Mouse (Mus musculus): Measurements from ENCODE around the gene Cad. TPM values are rescaled to one million over a fixed set of nuclear protein-coding genes. Genes with fewer than 3 reads are reported as not detected.

The Cad gene
- 106 and 135 TPM in 2 replicates for total RNA-seq (2012; rRNA removed)
- 43.1 and 44.3 TPM in 2 replicates for total RNA-seq (2014; rRNA removed)
- polyA plus RNA-seq (2012; ENCODE audit: insufficient read length, low read depth), result 108 and 123 TPM in 2 replicates

DNA sequence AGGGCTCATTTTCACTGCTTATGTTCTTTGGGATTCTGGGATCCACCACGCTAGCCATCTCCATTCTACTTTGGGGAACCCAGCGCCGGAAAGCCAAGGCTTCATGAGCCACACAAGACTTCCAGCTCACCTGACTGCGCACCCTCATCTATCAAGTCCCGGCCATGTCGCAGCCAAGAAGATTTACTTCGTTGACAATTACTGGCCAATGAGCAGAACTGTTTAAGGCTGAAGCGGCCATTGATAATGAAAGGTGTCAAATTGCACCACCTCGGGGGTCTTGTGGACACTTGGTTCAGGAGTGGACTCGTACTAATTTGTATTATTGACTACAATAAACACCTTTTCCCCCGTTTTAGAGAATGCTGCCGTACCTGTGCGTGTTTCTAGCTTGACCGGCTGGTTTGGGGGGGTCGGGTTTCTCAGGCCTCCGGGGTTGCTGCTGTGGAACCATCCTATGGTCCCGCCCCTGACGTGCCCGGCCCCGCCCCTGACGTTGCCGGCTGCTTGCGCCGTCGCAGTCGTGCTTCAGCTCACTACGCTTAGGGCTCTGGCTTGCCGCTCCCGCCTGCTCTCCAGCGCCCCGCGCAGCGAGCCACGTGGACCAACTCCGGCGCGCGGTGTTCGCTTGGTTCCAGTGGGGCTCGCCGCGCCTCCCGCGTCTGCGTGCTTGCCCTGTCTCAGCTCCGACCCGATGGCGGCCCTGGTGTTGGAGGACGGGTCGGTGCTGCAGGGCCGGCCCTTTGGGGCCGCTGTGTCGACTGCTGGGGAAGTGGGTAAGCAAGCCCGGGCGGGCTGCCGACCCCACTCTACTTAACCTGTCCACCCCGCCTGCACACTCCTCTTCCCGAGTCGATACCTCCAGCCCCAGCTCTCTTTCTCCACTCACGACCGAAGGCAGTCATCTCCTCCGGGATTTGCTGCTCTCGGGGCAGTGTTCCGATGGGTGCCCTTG, at the start of gene Cad:
Cad (plus strand) TSS at position 520 of the 955 bp plus-strand sequence.
- dilution Hi-C loops (cut with MboI; ENCODE audit: extremely low pct_ligation_motif_present, extremely low pct_unique_long_range_greater_than_20kb, low sequenced_read_pairs), result no loop called here
- DNase-seq (ENCODE audit: extremely low read depth), result peak; percentile 90
- Histone ChIP-seq H3K36me3 (replicated peaks in 1 of 2; ENCODE audit: control insufficient read depth in 1 of 2, insufficient read depth in 1 of 2, low read length in 1 of 2) (peaks cover 25 to 45% of the 10 kb centered on the region in 2 experiments), H3K4me1 (ENCODE audit: control insufficient read depth in 1 of 2, insufficient read depth in 2 of 2) (peaks cover 3 to 35% of the 10 kb centered on the region in 2 experiments; a peak in 2 of 4 replicates), H3K9me3 (replicated peaks; ENCODE audit: low read length) (no peaks in the 10 kb centered on the region), H3K27me3 (replicated peaks) (no peaks in the 10 kb centered on the region), H3K4me2 (ENCODE audit: insufficient read depth, low read depth, poor library complexity, severe bottlenecking) (peak within 1 kb of the TSS; percentile 83), H3K4me3 (replicated peaks in 1 of 3; ENCODE audit: low read depth in 2 of 3, low read length in 2 of 3, poor library complexity in 1 of 3) (peak within 1 kb of the TSS; percentile 82 to 86 (median 82)), H3K27ac (ENCODE audit: insufficient read depth, low read depth) (peak within 1 kb of the TSS; percentile 20; the same call in 1 of the 2 replicates), H3K79me2 (replicated peaks; ENCODE audit: control insufficient read depth, extremely low read depth, insufficient read depth, poor library complexity, severe bottlenecking) (peaks cover 24% of the 10 kb centered on the region), H3K9ac (ENCODE audit: insufficient read depth, low read depth) (peak within 1 kb of the TSS; percentile 52)
- in situ Hi-C loops (cut with MboI; ENCODE audit: low pct_ligation_motif_present, low pct_unique_long_range_greater_than_20kb, low sequenced_read_pairs), result no loop called here
- TF ChIP-seq RCOR1 (conservative IDR thresholded peaks at IDR 0.05; ENCODE audit: low read depth, low read length) (no peak), HCFC1 (IDR thresholded peaks at IDR 0.05; ENCODE audit: low read depth, low read length) (peak; percentile 50), ZC3H11A (IDR thresholded peaks at IDR 0.05; ENCODE audit: low read depth, low read length) (no peak), ZNF384 (IDR thresholded peaks at IDR 0.05; ENCODE audit: low read depth, low read length) (no peak), ETS1 (conservative IDR thresholded peaks at IDR 0.05; ENCODE audit: low read depth, low read length) (no peak), MAFK (IDR thresholded peaks at IDR 0.05; ENCODE audit: insufficient replicate concordance, low read length) (no peak), TCF12 (IDR thresholded peaks at IDR 0.05; ENCODE audit: low read depth, low read length) (peak; percentile 88), USF2 (conservative IDR thresholded peaks at IDR 0.05; ENCODE audit: low read depth, low read length) (no peak), JUN (IDR thresholded peaks at IDR 0.05; ENCODE audit: insufficient read depth, low read depth, low read length) (no peak), USF1 (IDR thresholded peaks at IDR 0.05; ENCODE audit: low read depth, low read length) (peak; percentile 56), PAX5 (IDR thresholded peaks at IDR 0.05; ENCODE audit: low read length) (no peak), TBP (conservative IDR thresholded peaks at IDR 0.05; ENCODE audit: low read depth, low read length) (0 out of 2 replicates have a peak, but pooled peaks have one; percentile 46), CHD2 (IDR thresholded peaks at IDR 0.05; ENCODE audit: low read length) (no peak), CHD1 (IDR thresholded peaks at IDR 0.05; ENCODE audit: low read depth, low read length) (no peak), SMC3 (IDR thresholded peaks at IDR 0.05; ENCODE audit: low read depth, low read length) (no peak), NELFE (IDR thresholded peaks at IDR 0.05; ENCODE audit: low read depth, low read length) (peak; percentile 90), MAX (IDR thresholded peaks at IDR 0.05; ENCODE audit: low read length) (peak; percentile 97), MAZ (IDR thresholded peaks at IDR 0.05; ENCODE audit: low read depth, low read length) (no peak), POLR2A (IDR thresholded peaks at IDR 0.05; ENCODE audit: low read depth, low read length) (peak; percentile 95), GABPA (IDR thresholded peaks at IDR 0.05; ENCODE audit: insufficient replicate concordance, low read depth, low read length) (no peak), ZMIZ1 (IDR thresholded peaks at IDR 0.05; ENCODE audit: low read depth, low read length) (peak; percentile 86), MEF2A (IDR thresholded peaks at IDR 0.05; ENCODE audit: borderline replicate concordance, low read depth, low read length) (peak; percentile 5; the same call in 1 of the 2 replicates), EP300 (IDR thresholded peaks at IDR 0.05; ENCODE audit: low read length) (no peak), BHLHE40 (IDR thresholded peaks at IDR 0.05; ENCODE audit: low read depth, low read length) (no peak), E2F4 (IDR thresholded peaks at IDR 0.05; ENCODE audit: insufficient replicate concordance, low read depth, low read length) (no peak), IRF4 (IDR thresholded peaks at IDR 0.05; ENCODE audit: low read depth, low read length) (no peak; the same call in 1 of the 2 replicates), ELF1 (IDR thresholded peaks at IDR 0.05; ENCODE audit: low read depth, low read length) (0 out of 2 replicates have a peak, but pooled peaks have one; percentile 4), SIN3A (IDR thresholded peaks at IDR 0.05; ENCODE audit: low read length) (0 out of 2 replicates have a peak, but pooled peaks have one; percentile 4), NRF1 (IDR thresholded peaks at IDR 0.05; ENCODE audit: low read depth, low read length) (peak; percentile 86), POLR2AphosphoS2 (IDR thresholded peaks at IDR 0.05; ENCODE audit: low read depth, low read length) (no peak), ZKSCAN1 (IDR thresholded peaks at IDR 0.05; ENCODE audit: borderline replicate concordance, low read depth, low read length) (no peak), UBTF (IDR thresholded peaks at IDR 0.05; ENCODE audit: low read depth, low read length) (peak; percentile 88; the same call in 1 of the 2 replicates), MXI1 (IDR thresholded peaks at IDR 0.05; ENCODE audit: low read depth, low read length) (peak; percentile 99), KAT2A (IDR thresholded peaks at IDR 0.05; ENCODE audit: insufficient replicate concordance, low read length) (0 out of 2 replicates have a peak, but pooled peaks have one; percentile 47), JUND (conservative IDR thresholded peaks at IDR 0.05; ENCODE audit: low read depth, low read length) (no peak), MYC (IDR thresholded peaks at IDR 0.05; ENCODE audit: low read depth, low read length) (peak; percentile 82; the same call in 1 of the 2 replicates), CTCF (conservative IDR thresholded peaks at IDR 0.05 in 1 of 2, IDR thresholded peaks at IDR 0.05 in 1 of 2; ENCODE audit: low read depth in 2 of 2, low read length in 2 of 2) (peak in 1 of 2 experiments; percentile 26; a peak in 2 of 4 replicates)

Measured in CH12.LX (cell line).